Mouse (Mus musculus) embryonic stem cell, embryonic (primary cell): ENCODE results near the gene Cd52.

Source experiments
- CTCF ChIA-PET, 4 experiments: fragments of 300-600 bp in 2 of 4; fragments of 350-600 bp in 2 of 4; sonication (Branson Sonifier 250); formaldehyde crosslinking; loops; one replicate each; lab custom pipeline; 2022; ENCODE audit warnings: inconsistent platforms in 2 of 4; lab: Charles Lee
- POLR2A ChIA-PET, 4 experiments: fragments of 300-600 bp in 2 of 4; fragments of 350-600 bp in 2 of 4; sonication (Branson Sonifier 250); formaldehyde crosslinking; loops; one replicate each; lab custom pipeline; 2022; ENCODE audit warnings: antibody characterized with exemption in 4 of 4, inconsistent platforms in 1 of 4; lab: Charles Lee

Cd52 gene

GRCm38 (mm10) chr4:134061944-134062446 lies 32.9 kb downstream of the Cd52 start:
- ChIA-PET POLR2A (interaction anchor here in 2 of 4 experiments (0.5 to 3.4 kb wide), 14 partner anchors 12 to 164 kb away, joined by 3 to 29 read pairs (median 3); partner anchors contain the start of gene Dhdds (in 1 of the 2)), CTCF (interaction anchor here in 3 of 4 experiments (0.6 to 1.1 kb wide), 4 partner anchors 26 to 781 kb away, joined by 3 to 6 read pairs (median 3); no protein-coding TSS in a partner anchor)

- ChIA-PET CTCF (interaction anchor here in 3 of 4 experiments (0.6 to 1.4 kb wide), 6 partner anchors 25 to 781 kb away, joined by 3 to 6 read pairs (median 3); no protein-coding TSS in a partner anchor), POLR2A (interaction anchor here in 3 of 4 experiments (0.5 to 3.4 kb wide), 18 partner anchors 7 to 246 kb away, joined by 3 to 29 read pairs (median 3); partner anchors contain the start of gene Cep85 (in 1 of the 3))
These were observed 33.6 kb downstream of the Cd52 start for GRCm38 (mm10) chr4:134061166-134061830.

GRCm38 (mm10) chr4:134060135-134060865 lies 34.6 kb downstream of the Cd52 start, which contains the start of gene Crybg2:
Crybg2 (plus strand) TSS chr4:134060815.
- ChIA-PET POLR2A (interaction anchor here in 2 of 4 experiments (0.7 to 3.4 kb wide), 15 partner anchors 8 to 245 kb away, joined by 3 to 29 read pairs (median 4); partner anchors contain the start of genes Cep85 (in 1 of the 2) and Sh3bgrl3 (in 1 of the 2)), CTCF (interaction anchor here in 3 of 4 experiments (0.7 to 1.4 kb wide), 5 partner anchors 13 to 25 kb away, joined by 3 to 6 read pairs (median 5); no protein-coding TSS in a partner anchor)

- ChIA-PET POLR2A (interaction anchor here in 3 of 4 experiments (0.8 to 3.1 kb wide), 19 partner anchors 9 to 160 kb away, joined by 3 to 25 read pairs (median 4); no protein-coding TSS in a partner anchor), CTCF (interaction anchor here in 3 of 4 experiments (0.6 to 2.6 kb wide), 8 partner anchors 9 to 128 kb away, joined by 3 to 12 read pairs (median 8); partner anchors contain the start of gene Cep85 (in 1 of the 3))
These were observed 36.0 kb downstream of the Cd52 start for GRCm38 (mm10) chr4:134058908-134059307.

GRCm38 (mm10) chr4:134058166-134058715 lies 36.6 kb downstream of the Cd52 start:
- POLR2A ChIA-PET: interaction anchor here in 3 of 4 experiments (0.6 to 3.1 kb wide), 29 partner anchors 8 to 238 kb away, joined by 3 to 25 read pairs (median 4); partner anchors contain the start of genes Cd52 (in 1 of the 3), E130218I03Rik (in 1 of the 3) and Sh3bgrl3 (in 1 of the 3)
- CTCF ChIA-PET: interaction anchor here (0.6 to 2.6 kb wide), 13 partner anchors 9 to 148 kb away, joined by 3 to 12 read pairs (median 5); partner anchors contain the start of gene Cep85 (in 1 of the 4)

GRCm38 (mm10) chr4:134053538-134053937 lies 41.3 kb downstream of the Cd52 start, which contains the start of gene Zfp683:
Zfp683 (plus strand) TSS chr4:134053838.
- ChIA-PET POLR2A (interaction anchor here in 2 of 4 experiments (0.6 to 1.9 kb wide), 3 partner anchors 28 to 151 kb away, joined by 3 to 5 read pairs (median 3); no protein-coding TSS in a partner anchor), CTCF (interaction anchor here in 1 of 4 experiments (1.8 kb wide), 1 partner anchor 18 kb away, joined by 5 read pairs; no protein-coding TSS in a partner anchor)

- ChIA-PET POLR2A (no interaction called here), CTCF (interaction anchor here in 2 of 4 experiments (1.3 to 1.8 kb wide), 2 partner anchors 17 kb away, joined by 5 to 6 read pairs; no protein-coding TSS in a partner anchor)
These were observed 42.3 kb downstream of the Cd52 start for GRCm38 (mm10) chr4:134052560-134052959.

- ChIA-PET CTCF (interaction anchor here in 2 of 4 experiments (1.3 to 2.0 kb wide), 3 partner anchors 16 kb away, joined by 5 to 7 read pairs (median 6); no protein-coding TSS in a partner anchor), POLR2A (no interaction called here)
These were observed 43.0 kb downstream of the Cd52 start for GRCm38 (mm10) chr4:134051912-134052311.

- ChIA-PET POLR2A (interaction anchor here in 1 of 4 experiments (1.1 to 1.2 kb wide), 3 partner anchors 8 to 26 kb away, joined by 3 to 6 read pairs (median 3); partner anchors contain the start of gene Crybg2), CTCF (interaction anchor here (0.6 to 2.5 kb wide), 13 partner anchors 8 to 1931 kb away, joined by 3 to 17 read pairs (median 4); partner anchors contain the start of gene Crybg2 (in 1 of the 4))
These were observed 47.2 kb downstream of the Cd52 start for GRCm38 (mm10) chr4:134047648-134048047.

GRCm38 (mm10) chr4:134043041-134043440 lies 51.8 kb downstream of the Cd52 start:
- POLR2A ChIA-PET: interaction anchor here in 1 of 4 experiments (0.6 kb wide), 2 partner anchors 9 to 67 kb away, joined by 3 read pairs; no protein-coding TSS in a partner anchor
- CTCF ChIA-PET: interaction anchor here in 2 of 4 experiments (0.5 to 0.9 kb wide), 4 partner anchors 75 to 313 kb away, joined by 3 to 4 read pairs (median 4); partner anchors contain the start of gene Hmgn2 (in 1 of the 2)

- ChIA-PET CTCF (interaction anchor here in 2 of 4 experiments (1.0 to 1.1 kb wide), 2 partner anchors 29 to 34 kb away, joined by 4 to 5 read pairs; no protein-coding TSS in a partner anchor), POLR2A (interaction anchor here in 2 of 4 experiments (0.5 to 1.1 kb wide), 8 partner anchors 13 to 1276 kb away, joined by 3 to 4 read pairs (median 3); no protein-coding TSS in a partner anchor)
These were observed 53.4 kb downstream of the Cd52 start for GRCm38 (mm10) chr4:134041317-134042123.

- POLR2A ChIA-PET: interaction anchor here (0.5 to 2.1 kb wide), 32 partner anchors 16 to 1781 kb away, joined by 3 to 7 read pairs (median 3); partner anchors contain the start of gene Cd52 (in 1 of the 4)
- CTCF ChIA-PET: interaction anchor here (0.5 to 3.6 kb wide), 108 partner anchors 9 to 921 kb away, joined by 3 to 36 read pairs (median 5); partner anchors contain the start of genes Crybg2 (in 3 of the 4), Sh3bgrl3 (in 2 of the 4), Cd52 (in 1 of the 4) and Cep85 (in 1 of the 4)
These were observed 58.9 kb downstream of the Cd52 start for GRCm38 (mm10) chr4:134035953-134036352.
